Mouse (Mus musculus): ENCODE measurements around the gene Stx6. TPM values are rescaled to one million over a fixed set of nuclear protein-coding genes. Genes with fewer than 3 reads are reported as not detected.

Gene Stx6
- total RNA-seq (2023) = 63.7 TPM

DNA sequence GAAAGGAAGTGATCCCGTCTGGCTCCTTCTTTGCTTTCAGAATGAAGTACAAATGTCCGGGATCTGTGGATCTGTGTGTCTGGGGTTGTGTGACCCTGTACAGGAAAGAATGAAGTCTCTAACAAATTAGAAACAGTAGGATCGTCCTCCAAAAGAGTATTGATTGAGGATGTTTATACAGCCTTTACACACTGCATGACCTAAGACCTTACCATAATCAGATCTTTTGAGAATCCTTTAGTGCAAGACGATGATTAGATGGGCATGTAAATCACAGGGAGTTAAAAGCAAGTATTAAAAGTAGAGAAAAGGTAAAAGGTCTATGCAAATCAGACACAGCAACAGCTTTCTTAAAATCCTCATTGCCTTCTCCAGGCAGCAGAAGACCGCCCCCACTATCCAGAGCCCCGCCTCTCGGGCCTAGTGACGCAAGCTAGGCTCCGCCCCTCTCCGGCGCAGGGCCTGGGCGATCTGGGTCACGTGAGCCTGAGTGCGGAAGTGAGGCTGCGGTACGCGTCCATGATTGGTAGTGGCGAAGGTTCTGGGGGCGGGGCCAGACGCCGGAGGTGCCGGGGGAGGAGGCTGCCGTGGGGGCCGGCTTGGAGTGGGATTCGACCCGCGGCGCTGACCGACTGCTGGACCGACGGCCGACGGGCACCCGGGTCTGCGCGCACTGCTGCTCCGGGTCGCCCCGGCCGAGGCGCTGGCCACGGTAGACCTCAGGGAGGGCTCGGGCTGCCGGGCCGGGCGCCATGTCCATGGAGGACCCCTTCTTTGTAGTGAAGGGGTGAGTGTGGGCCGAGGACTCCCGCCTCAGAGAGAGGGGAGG lies at the start of gene Stx6:
TSS of gene Stx6 (plus strand) at position 575 of the 829 bp plus-strand sequence.

GRCm38 (mm10) chr1:155146572-155146980 lies 11.9 kb upstream of the Stx6 start, which contains the start of gene Mr1:
Gene Mr1, minus strand, starts transcription at chr1:155146814.

DNA sequence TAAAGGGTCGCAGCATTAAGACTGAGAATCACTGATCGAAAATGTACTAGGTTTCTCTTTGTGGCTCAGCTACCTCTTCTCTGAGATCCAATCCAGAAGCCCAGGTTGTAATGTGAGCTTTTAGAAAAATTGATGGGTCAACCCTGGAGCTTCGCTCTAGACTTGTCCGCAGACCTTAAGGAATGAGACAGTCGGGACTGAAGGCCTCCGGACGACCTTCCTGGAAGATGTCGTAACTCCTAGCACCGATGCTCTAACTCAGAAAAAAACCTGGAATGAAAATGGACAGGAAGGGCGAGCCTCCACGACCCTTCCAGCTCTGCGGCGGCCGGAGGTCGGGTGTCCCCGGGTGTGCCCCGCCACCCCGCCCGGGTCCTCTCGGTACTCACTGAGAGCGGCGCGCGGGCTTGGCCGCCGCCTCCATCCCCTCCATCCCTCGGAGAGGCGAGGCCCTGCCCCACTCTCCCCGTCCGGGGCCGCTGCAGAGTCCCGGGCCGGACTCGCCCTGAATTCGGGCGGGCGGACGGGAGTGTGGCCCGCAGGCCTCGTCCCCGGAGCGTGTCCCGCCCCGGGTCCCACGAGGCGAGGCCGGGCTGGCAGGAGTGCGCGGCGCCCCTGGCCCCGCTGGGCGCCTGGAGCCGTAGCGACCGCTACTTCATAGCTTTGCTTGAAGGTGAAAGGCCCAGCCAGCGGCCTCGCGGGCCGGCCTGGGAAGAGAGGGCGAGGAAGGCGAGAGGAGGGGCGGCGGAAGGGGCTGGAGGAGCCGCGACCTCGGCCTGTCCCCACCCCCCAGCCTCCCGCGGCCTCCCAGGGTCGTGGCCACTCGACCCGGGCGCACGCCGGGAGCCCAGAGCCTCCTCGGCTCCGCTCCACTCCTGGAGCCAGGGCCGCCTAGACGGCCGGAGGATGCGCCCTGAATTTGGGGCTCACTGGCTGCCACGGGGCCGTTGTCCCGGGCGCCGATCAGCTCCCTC lies 85.6 kb downstream of the Stx6 start, which contains the start of gene BC034090:
TSS of gene BC034090 (minus strand) at position 648 of the 974 bp plus-strand sequence.

Other genes starting within 250 kb of the Stx6 start
- 121 TPM for gene Ier5, start 59.1 kb upstream of the Stx6 start, total RNA-seq (2023)
- 9.4 TPM for gene Mr1, start 11.9 kb upstream of the Stx6 start, total RNA-seq (2023)
- 0.29 TPM for gene BC034090, start 85.7 kb downstream of the Stx6 start, total RNA-seq (2023)

All from CD4-positive naive resting alpha-beta T cell, adult 76 days (primary cell).